Mouse (Mus musculus) heart, adult 2 months (tissue): ENCODE data around the gene Crispld2.

Experiments used
- CTCF ChIP-seq: fragments of 200-600 bp; IDR thresholded peaks from 2 replicates; pipeline ENCODE4 v1.8.1; 2022; ENCODE audit warnings: antibody characterized with exemption, mild to moderate bottlenecking, moderate library complexity
- EP300 ChIP-seq: fragments of 200-500 bp; IDR thresholded peaks from 2 replicates; pipeline ENCODE4 v1.6.1; 2011; ENCODE audit warnings: low read depth, low read length, control low read depth; ENCODE audit not compliant: insufficient read depth
- POLR2A ChIP-seq: fragments of 200-500 bp; IDR thresholded peaks from 2 replicates; pipeline ENCODE4 v1.6.1; 2011; ENCODE audit warnings: mild to moderate bottlenecking, low read depth, low read length, control low read depth; ENCODE audit not compliant: insufficient read depth

DNA sequence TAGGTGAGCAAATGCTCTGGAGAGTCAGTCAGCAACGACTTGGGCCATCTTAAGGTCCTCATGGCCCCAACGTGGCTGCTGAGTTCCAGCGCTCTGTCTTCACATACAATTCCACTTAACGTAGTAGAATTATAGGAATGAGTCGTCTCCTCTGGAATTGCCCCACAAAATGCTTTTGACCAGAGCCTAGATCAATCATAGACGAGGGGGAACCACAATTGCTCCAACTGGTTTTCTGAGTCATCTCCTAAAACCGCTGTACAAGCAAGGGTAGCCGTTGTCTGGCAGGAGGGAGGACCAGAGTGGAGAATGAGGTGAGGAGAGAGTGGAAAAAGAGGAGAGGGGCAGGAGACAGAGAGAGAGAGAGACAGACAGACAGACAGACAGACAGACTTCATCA is 23.7 kb downstream of the Crispld2 start:
- TF ChIP-seq POLR2A (no peak), CTCF (no peak), EP300 (no peak)
